Mouse (Mus musculus) kidney, embryonic 15.5 days (tissue): ENCODE measurements around the gene Resf1. TPM values are rescaled to one million over a fixed set of nuclear protein-coding genes. Genes with fewer than 3 reads are reported as not detected.
A peak's percentile ranks its signal among the peaks of the same experiment; 100 is the strongest.
"Not testable (repeated sequence)": the region's sequence is repeated elsewhere in the genome, so short reads cannot be mapped to it uniquely, and the experiment has no call there.

Experiments used
- ATAC-seq: fragments of 200-750 bp; cut with Nextera tagmentation; replicated peaks from 2 replicates; pipeline ENCODE4 v1.8.0; 2017; ENCODE audit warnings: moderate TSS enrichment; ENCODE audit not compliant: low FRiP score
- H3K27ac ChIP-seq: fragments of 300-500 bp; sonication (generic); 2 replicates; pipeline ENCODE4 v1.5.1; 2015; ENCODE audit warnings: mild to moderate bottlenecking, inconsistent platforms
- H3K27me3 ChIP-seq: fragments of 300-500 bp; sonication (generic); 2 replicates; pipeline ENCODE4 v1.6.1; 2015; ENCODE audit warnings: inconsistent platforms
- H3K36me3 ChIP-seq: fragments of 300-500 bp; sonication (generic); 2 replicates; pipeline ENCODE4 v1.6.1; 2015; ENCODE audit warnings: inconsistent platforms
- H3K4me1 ChIP-seq: fragments of 300-500 bp; sonication (generic); 2 replicates; pipeline ENCODE4 v1.6.1; 2015; ENCODE audit warnings: inconsistent platforms
- H3K4me2 ChIP-seq: fragments of 300-500 bp; sonication (generic); 2 replicates; pipeline ENCODE4 v1.6.1; 2015; ENCODE audit warnings: moderate library complexity, mild to moderate bottlenecking, inconsistent platforms
- H3K4me3 ChIP-seq: fragments of 300-500 bp; sonication (generic); replicated peaks from 2 replicates; pipeline ENCODE4 v1.5.1; 2015; ENCODE audit warnings: mild to moderate bottlenecking, inconsistent platforms
- H3K9ac ChIP-seq: fragments of 300-500 bp; sonication (generic); 2 replicates; pipeline ENCODE4 v1.6.1; 2015; ENCODE audit warnings: mild to moderate bottlenecking, inconsistent platforms
- H3K9me3 ChIP-seq: fragments of 300-500 bp; sonication (generic); replicated peaks from 2 replicates; pipeline ENCODE4 v1.6.1; 2016; ENCODE audit warnings: inconsistent platforms
- WGBS: fragments of 180-500 bp; shearing (Covaris S2); methylation state at CpG from one replicate; pipeline ENCODE4 v1.1.7; 2015; ENCODE audit warnings: mixed read lengths; 5-methylcytosine and 5-hydroxymethylcytosine counted together
- polyA plus RNA-seq: library from polyadenylated mRNA; unstranded; fragments of >200 nt; fragmentation: Nextera tagmentation; extraction: Ambion mirVana; gene quantifications from 2 replicates; pipeline ENCODE4 v1.2.1, GENCODE M21; 2015

The Resf1 gene
- polyA plus RNA-seq, 1 experiment from 2014 or later, result 54.9 TPM

GRCm38 (mm10) chr6:149311778-149312177 lies 2.6 kb downstream of the Resf1 start:
- ATAC-seq, result no peak
- Histone ChIP-seq H3K4me2 (no peak overlapping the region), H3K4me1 (peaks cover 17% of the 10 kb centered on the region), H3K27ac (no peak overlapping the region), H3K27me3 (no peaks in the 10 kb centered on the region), H3K9me3 (no peaks in the 10 kb centered on the region), H3K4me3 (no peak overlapping the region), H3K36me3 (peaks cover 41% of the 10 kb centered on the region), H3K9ac (no peak overlapping the region)
- 84% methylated on average over 1 of the region's 1 CpGs for WGBS

GRCm38 (mm10) chr6:149312221-149312620 lies 3.0 kb downstream of the Resf1 start:
- Histone ChIP-seq H3K27me3 (no peaks in the 10 kb centered on the region), H3K4me1 (peaks cover 17% of the 10 kb centered on the region), H3K27ac (no peak overlapping the region), H3K4me2 (no peak overlapping the region), H3K36me3 (peaks cover 44% of the 10 kb centered on the region), H3K9me3 (no peaks in the 10 kb centered on the region), H3K4me3 (no peak overlapping the region), H3K9ac (no peak overlapping the region)
- no peak for ATAC-seq
- WGBS, result 66% methylated on average over 1 of the region's 1 CpGs

- Histone ChIP-seq H3K36me3 (peaks cover 65% of the 10 kb centered on the region), H3K27me3 (no peaks in the 10 kb centered on the region), H3K9ac (no peak overlapping the region), H3K9me3 (no peaks in the 10 kb centered on the region), H3K4me3 (no peak overlapping the region), H3K4me2 (no peak overlapping the region), H3K27ac (no peak overlapping the region), H3K4me1 (peaks cover 13% of the 10 kb centered on the region)
- no peak for ATAC-seq
- 98% methylated on average over 2 of the region's 2 CpGs for WGBS
Observed at GRCm38 (mm10) chr6:149314918-149315317, 5.7 kb downstream of the Resf1 start.

- 85% methylated on average over 4 of the region's 4 CpGs for WGBS
- no peak for ATAC-seq
- H3K9me3 ChIP-seq, result no peaks in the 10 kb centered on the region
Observed at GRCm38 (mm10) chr6:149323523-149324241, 14.5 kb downstream of the Resf1 start.

GRCm38 (mm10) chr6:149324242-149324633 lies 15.0 kb downstream of the Resf1 start:
- H3K4me1 ChIP-seq, result no peaks in the 10 kb centered on the region
- H3K36me3 ChIP-seq, result peaks cover 93% of the 10 kb centered on the region
- no peak overlapping the region for H3K4me3 ChIP-seq
- ATAC-seq, result no peak
- no peak overlapping the region for H3K9ac ChIP-seq
- WGBS, result 96% methylated on average over 6 of the region's 6 CpGs
- H3K27me3 ChIP-seq, result no peaks in the 10 kb centered on the region
- H3K9me3 ChIP-seq, result no peaks in the 10 kb centered on the region
- no peak overlapping the region for H3K4me2 ChIP-seq
- H3K27ac ChIP-seq, result no peak overlapping the region

More at GRCm38 (mm10) chr6:149323523-149324241, 14.5 kb downstream of the Resf1 start:
- Histone ChIP-seq H3K27ac (no peak overlapping the region), H3K4me3 (no peak overlapping the region), H3K4me2 (no peak overlapping the region), H3K9ac (no peak overlapping the region), H3K27me3 (no peaks in the 10 kb centered on the region), H3K36me3 (peaks cover 91% of the 10 kb centered on the region), H3K4me1 (no peaks in the 10 kb centered on the region)

GRCm38 (mm10) chr6:149329071-149329470 lies 19.9 kb downstream of the Resf1 start:
- Histone ChIP-seq H3K4me3 (no peak overlapping the region), H3K27ac (no peak overlapping the region), H3K9ac (no peak overlapping the region), H3K9me3 (no peaks in the 10 kb centered on the region), H3K36me3 (peaks cover 84% of the 10 kb centered on the region), H3K4me1 (no peaks in the 10 kb centered on the region), H3K27me3 (no peaks in the 10 kb centered on the region), H3K4me2 (no peak overlapping the region)
- no peak for ATAC-seq
- 92% methylated on average over 4 of the region's 4 CpGs for WGBS

- H3K9me3 ChIP-seq, result no peaks in the 10 kb centered on the region
- WGBS, result 77% methylated on average over 1 of the region's 1 CpGs
Observed at GRCm38 (mm10) chr6:149330332-149330731, 21.1 kb downstream of the Resf1 start.

GRCm38 (mm10) chr6:149333036-149333435 lies 23.8 kb downstream of the Resf1 start:
- H3K9ac ChIP-seq, result no peak overlapping the region
- no peak for ATAC-seq
- peaks cover 80% of the 10 kb centered on the region for H3K36me3 ChIP-seq
- H3K4me2 ChIP-seq, result no peak overlapping the region
- no peaks in the 10 kb centered on the region for H3K9me3 ChIP-seq
- 69% methylated on average over 2 of the region's 2 CpGs for WGBS
- H3K4me3 ChIP-seq, result no peak overlapping the region
- H3K4me1 ChIP-seq, result no peaks in the 10 kb centered on the region
- no peaks in the 10 kb centered on the region for H3K27me3 ChIP-seq
- no peak overlapping the region for H3K27ac ChIP-seq

More at GRCm38 (mm10) chr6:149330332-149330731, 21.1 kb downstream of the Resf1 start:
- Histone ChIP-seq H3K4me3 (no peak overlapping the region), H3K36me3 (peaks cover 86% of the 10 kb centered on the region), H3K4me1 (no peaks in the 10 kb centered on the region), H3K4me2 (no peak overlapping the region), H3K9ac (no peak overlapping the region), H3K27me3 (no peaks in the 10 kb centered on the region), H3K27ac (no peak overlapping the region)
- no peak for ATAC-seq

GRCm38 (mm10) chr6:149337990-149338389 lies 28.8 kb downstream of the Resf1 start:
- Histone ChIP-seq H3K4me3 (no peak overlapping the region), H3K36me3 (peaks cover 44% of the 10 kb centered on the region), H3K4me2 (no peak overlapping the region), H3K9ac (no peak overlapping the region), H3K27me3 (no peaks in the 10 kb centered on the region), H3K4me1 (no peaks in the 10 kb centered on the region), H3K27ac (no peak overlapping the region), H3K9me3 (0 out of 2 replicates have a peak, but pooled peaks cover 10% of the 10 kb centered on the region)
- ATAC-seq, result no peak

GRCm38 (mm10) chr6:149338622-149339021 lies 29.4 kb downstream of the Resf1 start:
- H3K4me1 ChIP-seq, result no peaks in the 10 kb centered on the region
- WGBS, result 73% methylated on average over 1 of the region's 1 CpGs
- H3K36me3 ChIP-seq, result peaks cover 38% of the 10 kb centered on the region
- H3K4me3 ChIP-seq, result no peak overlapping the region
- no peak for ATAC-seq
- H3K9ac ChIP-seq, result no peak overlapping the region
- no peak overlapping the region for H3K4me2 ChIP-seq
- H3K27me3 ChIP-seq, result no peaks in the 10 kb centered on the region
- 0 out of 2 replicates have a peak, but pooled peaks cover 10% of the 10 kb centered on the region for H3K9me3 ChIP-seq
- no peak overlapping the region for H3K27ac ChIP-seq

GRCm38 (mm10) chr6:149343802-149344201 lies 34.6 kb downstream of the Resf1 start:
- H3K4me3 ChIP-seq, result no peak overlapping the region
- ATAC-seq, result peak; percentile 73
- H3K27me3 ChIP-seq, result no peaks in the 10 kb centered on the region
- H3K4me1 ChIP-seq, result no peaks in the 10 kb centered on the region
- peak overlapping the region; percentile 9; the same call in 1 of the 2 replicates for H3K27ac ChIP-seq
- 0 out of 2 replicates have a peak, but pooled peaks cover 10% of the 10 kb centered on the region for H3K9me3 ChIP-seq
- 28% methylated on average over 2 of the region's 2 CpGs for WGBS
- no peaks in the 10 kb centered on the region for H3K36me3 ChIP-seq
- H3K9ac ChIP-seq, result no peak overlapping the region
- H3K4me2 ChIP-seq, result no peak overlapping the region

GRCm38 (mm10) chr6:149344372-149344771 lies 35.2 kb downstream of the Resf1 start:
- Histone ChIP-seq H3K27ac (no peak overlapping the region), H3K4me3 (no peak overlapping the region), H3K36me3 (no peaks in the 10 kb centered on the region), H3K9ac (no peak overlapping the region), H3K4me2 (no peak overlapping the region), H3K9me3 (0 out of 2 replicates have a peak, but pooled peaks cover 10% of the 10 kb centered on the region), H3K27me3 (no peaks in the 10 kb centered on the region), H3K4me1 (no peaks in the 10 kb centered on the region)
- ATAC-seq, result no peak

- not testable (repeated sequence) for H3K4me2 ChIP-seq, ATAC-seq, H3K4me1 ChIP-seq, H3K4me3 ChIP-seq, H3K9me3 ChIP-seq, H3K9ac ChIP-seq, H3K36me3 ChIP-seq, H3K27ac ChIP-seq, H3K27me3 ChIP-seq
- WGBS, result 92% methylated on average over 6 of the region's 6 CpGs
Observed at GRCm38 (mm10) chr6:149348211-149348610, 39.0 kb downstream of the Resf1 start.
